Mouse (Mus musculus) limb, embryonic 11.5 days (tissue): ENCODE results near the gene Rbbp8nl. TPM values are rescaled to one million over a fixed set of nuclear protein-coding genes. Genes with fewer than 3 reads are reported as not detected.
"Not testable (repeated sequence)": the region's sequence is repeated elsewhere in the genome, so short reads cannot be mapped to it uniquely, and the experiment has no call there.

ENCODE experiments used
- ATAC-seq: fragments of 200-750 bp; cut with Nextera tagmentation; 2 replicates; pipeline ENCODE4 v1.8.0; 2017; ENCODE audit warnings: low read depth; ENCODE audit not compliant: insufficient number of reproducible peaks, low FRiP score, low TSS enrichment
- DNase-seq: peaks from one replicate; pipeline ENCODE4 v3.0.0-alpha.2; 2015; ENCODE audit warnings: low spot score
- H3K27ac ChIP-seq: fragments of 300-500 bp; sonication (generic); replicated peaks from 2 replicates; pipeline ENCODE4 v1.5.1; 2014; ENCODE audit warnings: low read depth, mild to moderate bottlenecking, low read length
- H3K27me3 ChIP-seq: fragments of 300-500 bp; sonication (generic); 2 replicates; pipeline ENCODE4 v1.6.1; 2014; ENCODE audit warnings: mild to moderate bottlenecking, low read length, mixed read lengths; ENCODE audit not compliant: control insufficient read depth, insufficient read depth
- H3K36me3 ChIP-seq: fragments of 300-500 bp; sonication (generic); 2 replicates; pipeline ENCODE4 v1.6.1; 2014; ENCODE audit warnings: mild to moderate bottlenecking, low read length, moderate library complexity, mixed read lengths; ENCODE audit not compliant: control insufficient read depth, insufficient read depth
- H3K4me1 ChIP-seq: fragments of 300-500 bp; sonication (generic); 2 replicates; pipeline ENCODE4 v1.6.1; 2014; ENCODE audit warnings: low read length, mixed read lengths; ENCODE audit not compliant: control insufficient read depth, insufficient read depth
- H3K4me2 ChIP-seq: fragments of 300-500 bp; sonication (generic); 2 replicates; pipeline ENCODE4 v1.6.1; 2014; ENCODE audit warnings: low read depth, mild to moderate bottlenecking, moderate library complexity; ENCODE audit not compliant: severe bottlenecking
- H3K4me3 ChIP-seq: fragments of 300-500 bp; sonication (generic); 2 replicates; pipeline ENCODE4 v1.5.1; 2014; ENCODE audit warnings: low read depth, low read length
- H3K9ac ChIP-seq: fragments of 300-500 bp; sonication (generic); 2 replicates; pipeline ENCODE4 v1.6.1; 2014; ENCODE audit warnings: mild to moderate bottlenecking, low read length
- H3K9me3 ChIP-seq: fragments of 300-500 bp; sonication (generic); 2 replicates; pipeline ENCODE4 v1.6.1; 2016; ENCODE audit warnings: low read length; ENCODE audit not compliant: control insufficient read depth
- WGBS: fragments of 180-500 bp; shearing (Covaris S2); extraction: QIAGEN DNeasy Blood & Tissue Kit; methylation state at CpG from one replicate; pipeline ENCODE4 v1.1.7; 2014; 5-methylcytosine and 5-hydroxymethylcytosine counted together
- polyA plus RNA-seq: library from polyadenylated mRNA; unstranded; fragments of >200 nt; fragmentation: Nextera tagmentation; extraction: Ambion mirVana; gene quantifications from 2 replicates; pipeline ENCODE4 v1.2.1, GENCODE M21; 2014

Gene Rbbp8nl
- polyA plus RNA-seq, 1 experiment from 2014 or later: 0.40 TPM

GRCm38 (mm10) chr2:180267955-180268354 is 21.7 kb downstream of the Rbbp8nl start:
- Histone ChIP-seq H3K9me3 (no peaks in the 10 kb centered on the region), H3K9ac (no peak overlapping the region), H3K4me3 (no peak overlapping the region), H3K4me1 (peaks cover 12% of the 10 kb centered on the region), H3K4me2 (no peak overlapping the region), H3K36me3 (peaks cover 6% of the 10 kb centered on the region; the same call in 1 of the 2 replicates), H3K27me3 (no peaks in the 10 kb centered on the region), H3K27ac (no peak overlapping the region)
- ATAC-seq: no peak
- 56% methylated on average over 2 of the region's 2 CpGs for WGBS
- DNase-seq: no peak

- Histone ChIP-seq H3K4me2 (no peak overlapping the region), H3K9ac (no peak overlapping the region), H3K4me3 (no peak overlapping the region), H3K27me3 (no peaks in the 10 kb centered on the region), H3K4me1 (no peaks in the 10 kb centered on the region), H3K9me3 (no peaks in the 10 kb centered on the region), H3K27ac (no peak overlapping the region), H3K36me3 (peaks cover 12% of the 10 kb centered on the region)
- no peak for ATAC-seq
- 89% methylated on average over 10 of the region's 10 CpGs for WGBS
- no peak for DNase-seq
Measured at GRCm38 (mm10) chr2:180262891-180263290, 26.8 kb downstream of the Rbbp8nl start.

GRCm38 (mm10) chr2:180262441-180262840 is 27.2 kb downstream of the Rbbp8nl start:
- no peaks in the 10 kb centered on the region for H3K27me3 ChIP-seq
- no peaks in the 10 kb centered on the region for H3K9me3 ChIP-seq
- no peak for ATAC-seq
- DNase-seq: no peak
- no peak overlapping the region for H3K4me2 ChIP-seq
- no peaks in the 10 kb centered on the region for H3K4me1 ChIP-seq
- H3K27ac ChIP-seq: no peak overlapping the region
- H3K9ac ChIP-seq: no peak overlapping the region
- WGBS: 83% methylated on average over 3 of the region's 3 CpGs
- no peak overlapping the region for H3K4me3 ChIP-seq
- H3K36me3 ChIP-seq: peaks cover 12% of the 10 kb centered on the region

- H3K36me3 ChIP-seq: peaks cover 12% of the 10 kb centered on the region
- no peaks in the 10 kb centered on the region for H3K4me1 ChIP-seq
- no peaks in the 10 kb centered on the region for H3K27me3 ChIP-seq
- WGBS: 87% methylated on average over 7 of the region's 7 CpGs
- no peak overlapping the region for H3K9ac ChIP-seq
- no peak overlapping the region for H3K4me3 ChIP-seq
- H3K27ac ChIP-seq: no peak overlapping the region
- ATAC-seq (no peak), DNase-seq (no peak)
- no peak overlapping the region for H3K4me2 ChIP-seq
- no peaks in the 10 kb centered on the region for H3K9me3 ChIP-seq
Measured at GRCm38 (mm10) chr2:180261901-180262300, 27.8 kb downstream of the Rbbp8nl start.

GRCm38 (mm10) chr2:180260610-180261480 is 28.8 kb downstream of the Rbbp8nl start:
- Histone ChIP-seq H3K27ac (no peak overlapping the region), H3K4me3 (no peak overlapping the region), H3K9ac (no peak overlapping the region), H3K36me3 (peaks cover 12% of the 10 kb centered on the region), H3K9me3 (no peaks in the 10 kb centered on the region), H3K27me3 (no peaks in the 10 kb centered on the region), H3K4me1 (0 out of 2 replicates have a peak, but pooled peaks cover 5% of the 10 kb centered on the region), H3K4me2 (no peak overlapping the region)
- ATAC-seq: no peak
- DNase-seq: no peak
- 64% methylated on average over 8 of the region's 8 CpGs for WGBS

- not testable (repeated sequence) for H3K9ac ChIP-seq, H3K4me1 ChIP-seq, H3K4me3 ChIP-seq, H3K27ac ChIP-seq, H3K27me3 ChIP-seq, H3K9me3 ChIP-seq, DNase-seq, ATAC-seq, H3K4me2 ChIP-seq
- 77% methylated on average over 17 of the region's 17 CpGs for WGBS
- peaks cover 12% of the 10 kb centered on the region for H3K36me3 ChIP-seq
Measured at GRCm38 (mm10) chr2:180259826-180260609, 29.7 kb downstream of the Rbbp8nl start.

GRCm38 (mm10) chr2:180258951-180259484 is 30.7 kb downstream of the Rbbp8nl start:
- H3K27me3 ChIP-seq, H3K9ac ChIP-seq, ATAC-seq, H3K27ac ChIP-seq, DNase-seq, H3K4me1 ChIP-seq, H3K4me2 ChIP-seq, H3K9me3 ChIP-seq, H3K4me3 ChIP-seq: not testable (repeated sequence)
- 84% methylated on average over 10 of the region's 10 CpGs for WGBS
- peaks cover 10% of the 10 kb centered on the region for H3K36me3 ChIP-seq
